Mouse (Mus musculus): ENCODE data around the gene Paqr7. TPM values are rescaled to one million over a fixed set of nuclear protein-coding genes. Genes with fewer than 3 reads are reported as not detected.
A peak's percentile ranks its signal among the peaks of the same experiment; 100 is the strongest.

Paqr7 gene
- polyA plus RNA-seq, 1 experiment: 58.7 TPM

- no peaks in the 10 kb centered on the region; the same call in 1 of the 2 replicates for H3K36me3 ChIP-seq (ENCODE audit: control insufficient read depth, insufficient read depth, low read length)
- 84% methylated on average over 4 of the region's 4 CpGs for WGBS
- no peak overlapping the region for H3K4me3 ChIP-seq (ENCODE audit: insufficient read depth, low read depth, low read length)
- no peak overlapping the region for H3K27ac ChIP-seq (ENCODE audit: insufficient read depth, low read depth, low read length)
- TF ChIP-seq POLR2A (IDR thresholded peaks at IDR 0.05; ENCODE audit: low read depth, low read length) (no peak), CTCF (conservative IDR thresholded peaks at IDR 0.05; ENCODE audit: insufficient read depth, insufficient read length, low read depth, low read length) (no peak)
- H3K4me1 ChIP-seq (ENCODE audit: control insufficient read depth, insufficient read depth, low read length): peaks cover 9% of the 10 kb centered on the region; the same call in 1 of the 2 replicates
- no peak for DNase-seq
- H3K27me3 ChIP-seq (replicated peaks; ENCODE audit: control insufficient read depth, insufficient read depth, low read length): no peaks in the 10 kb centered on the region
Observed at GRCm38 (mm10) chr4:134505303-134505789, 8.8 kb downstream of the Paqr7 start.

- no peak for TF ChIP-seq CTCF (conservative IDR thresholded peaks at IDR 0.05; ENCODE audit: insufficient read depth, insufficient read length, low read depth, low read length)
- TF ChIP-seq POLR2A (IDR thresholded peaks at IDR 0.05; ENCODE audit: low read depth, low read length): no peak
- DNase-seq: no peak
- H3K4me1 ChIP-seq (ENCODE audit: control insufficient read depth, insufficient read depth, low read length): peaks cover 8% of the 10 kb centered on the region; the same call in 1 of the 2 replicates
- H3K36me3 ChIP-seq (ENCODE audit: control insufficient read depth, insufficient read depth, low read length): no peaks in the 10 kb centered on the region; the same call in 1 of the 2 replicates
- no peak overlapping the region for H3K4me3 ChIP-seq (ENCODE audit: insufficient read depth, low read depth, low read length)
- no peaks in the 10 kb centered on the region for H3K27me3 ChIP-seq (replicated peaks; ENCODE audit: control insufficient read depth, insufficient read depth, low read length)
- WGBS: 90% methylated on average over 3 of the region's 4 CpGs
- H3K27ac ChIP-seq (ENCODE audit: insufficient read depth, low read depth, low read length): no peak overlapping the region
Observed at GRCm38 (mm10) chr4:134505966-134506594, 9.6 kb downstream of the Paqr7 start.

- H3K4me1 ChIP-seq (ENCODE audit: control insufficient read depth, insufficient read depth, low read length): peaks cover 7% of the 10 kb centered on the region; the same call in 1 of the 2 replicates
- DNase-seq: no peak
- H3K27ac ChIP-seq (ENCODE audit: insufficient read depth, low read depth, low read length): no peak overlapping the region
- H3K27me3 ChIP-seq (replicated peaks; ENCODE audit: control insufficient read depth, insufficient read depth, low read length): no peaks in the 10 kb centered on the region
- TF ChIP-seq CTCF (conservative IDR thresholded peaks at IDR 0.05; ENCODE audit: insufficient read depth, insufficient read length, low read depth, low read length): no peak
- no peak for TF ChIP-seq POLR2A (IDR thresholded peaks at IDR 0.05; ENCODE audit: low read depth, low read length)
- no peaks in the 10 kb centered on the region; the same call in 1 of the 2 replicates for H3K36me3 ChIP-seq (ENCODE audit: control insufficient read depth, insufficient read depth, low read length)
- 89% methylated on average over 19 of the region's 19 CpGs for WGBS
- H3K4me3 ChIP-seq (ENCODE audit: insufficient read depth, low read depth, low read length): no peak overlapping the region
Observed at GRCm38 (mm10) chr4:134506713-134507112, 10.2 kb downstream of the Paqr7 start.

GRCm38 (mm10) chr4:134510396-134510795, 13.9 kb downstream of the Paqr7 start:
- H3K4me3 ChIP-seq (ENCODE audit: insufficient read depth, low read depth, low read length): no peak overlapping the region
- no peak for DNase-seq
- TF ChIP-seq POLR2A (IDR thresholded peaks at IDR 0.05; ENCODE audit: low read depth, low read length) (no peak), CTCF (conservative IDR thresholded peaks at IDR 0.05; ENCODE audit: insufficient read depth, insufficient read length, low read depth, low read length) (no peak)
- 86% methylated on average over 4 of the region's 4 CpGs for WGBS
- H3K27ac ChIP-seq (ENCODE audit: insufficient read depth, low read depth, low read length): no peak overlapping the region
- H3K36me3 ChIP-seq (ENCODE audit: control insufficient read depth, insufficient read depth, low read length): no peaks in the 10 kb centered on the region; the same call in 1 of the 2 replicates
- H3K4me1 ChIP-seq (ENCODE audit: control insufficient read depth, insufficient read depth, low read length): peaks cover 6% of the 10 kb centered on the region; the same call in 1 of the 2 replicates
- H3K27me3 ChIP-seq (replicated peaks; ENCODE audit: control insufficient read depth, insufficient read depth, low read length): no peaks in the 10 kb centered on the region

GRCm38 (mm10) chr4:134510845-134511411, 14.4 kb downstream of the Paqr7 start, which contains the start of gene Aunip:
Gene Aunip, plus strand, starts transcription at chr4:134510999.
- H3K4me1 ChIP-seq (ENCODE audit: control insufficient read depth, insufficient read depth, low read length): peaks cover 6% of the 10 kb centered on the region; the same call in 1 of the 2 replicates
- H3K27me3 ChIP-seq (replicated peaks; ENCODE audit: control insufficient read depth, insufficient read depth, low read length): no peaks in the 10 kb centered on the region
- no peak within 1 kb of the TSS for H3K27ac ChIP-seq (ENCODE audit: insufficient read depth, low read depth, low read length)
- H3K4me3 ChIP-seq (ENCODE audit: insufficient read depth, low read depth, low read length): peak within 1 kb of the TSS; percentile 47
- no peaks in the 10 kb centered on the region; the same call in 1 of the 2 replicates for H3K36me3 ChIP-seq (ENCODE audit: control insufficient read depth, insufficient read depth, low read length)
- WGBS: under 1% methylated on average over 42 of the region's 42 CpGs
- TF ChIP-seq CTCF (conservative IDR thresholded peaks at IDR 0.05; ENCODE audit: insufficient read depth, insufficient read length, low read depth, low read length): no peak
- no peak for TF ChIP-seq POLR2A (IDR thresholded peaks at IDR 0.05; ENCODE audit: low read depth, low read length)
- peak; percentile 94 for DNase-seq

- TF ChIP-seq POLR2A (IDR thresholded peaks at IDR 0.05; ENCODE audit: low read depth, low read length): no peak
- no peak for TF ChIP-seq CTCF (conservative IDR thresholded peaks at IDR 0.05; ENCODE audit: insufficient read depth, insufficient read length, low read depth, low read length)
- no peak overlapping the region for H3K4me3 ChIP-seq (ENCODE audit: insufficient read depth, low read depth, low read length)
- WGBS: 58% methylated on average over 6 of the region's 6 CpGs
Observed at GRCm38 (mm10) chr4:134511730-134512129, 15.2 kb downstream of the Paqr7 start.

GRCm38 (mm10) chr4:134512798-134513197, 16.3 kb downstream of the Paqr7 start:
- whole genome bisulfite sequencing: 7% methylated on average over 15 of the region's 15 CpGs
- Histone ChIP-seq H3K27ac (ENCODE audit: insufficient read depth, low read depth, low read length) (no peak overlapping the region), H3K4me1 (ENCODE audit: control insufficient read depth, insufficient read depth, low read length) (peaks cover 8% of the 10 kb centered on the region; the same call in 1 of the 2 replicates), H3K36me3 (ENCODE audit: control insufficient read depth, insufficient read depth, low read length) (no peaks in the 10 kb centered on the region; the same call in 1 of the 2 replicates), H3K4me3 (ENCODE audit: insufficient read depth, low read depth, low read length) (no peak overlapping the region), H3K27me3 (replicated peaks; ENCODE audit: control insufficient read depth, insufficient read depth, low read length) (no peaks in the 10 kb centered on the region)
- peak; percentile 83 for DNase-seq
- TF ChIP-seq POLR2A (IDR thresholded peaks at IDR 0.05; ENCODE audit: low read depth, low read length) (no peak), CTCF (conservative IDR thresholded peaks at IDR 0.05; ENCODE audit: insufficient read depth, insufficient read length, low read depth, low read length) (peak; percentile 55)

More at GRCm38 (mm10) chr4:134511730-134512129, 15.2 kb downstream of the Paqr7 start:
- DNase-seq: no peak
- no peaks in the 10 kb centered on the region for H3K27me3 ChIP-seq (replicated peaks; ENCODE audit: control insufficient read depth, insufficient read depth, low read length)
- H3K36me3 ChIP-seq (ENCODE audit: control insufficient read depth, insufficient read depth, low read length): no peaks in the 10 kb centered on the region; the same call in 1 of the 2 replicates
- peaks cover 6% of the 10 kb centered on the region; the same call in 1 of the 2 replicates for H3K4me1 ChIP-seq (ENCODE audit: control insufficient read depth, insufficient read depth, low read length)
- no peak overlapping the region for H3K27ac ChIP-seq (ENCODE audit: insufficient read depth, low read depth, low read length)

Data from kidney, adult 2 months (tissue).